1 mouse cellular context compared by ENCODE assay signal in genomic region chr5:125391609-125392008, GRCm38 (mm10).
TF ChIP-seq lines count a peak whose summit lies in the region.

No protein-coding gene starts in this region.

TF ChIP-seq in CH12.LX, 34 proteins besides CTCF, POLR2A, EP300 and RAD21 (continued from another document):
- peak; percentile 77 for TF ChIP-seq JUND (conservative IDR thresholded peaks at IDR 0.05; ENCODE audit: low read depth, low read length)
- peak; percentile 85 for TF ChIP-seq ZNF384 (IDR thresholded peaks at IDR 0.05; ENCODE audit: low read depth, low read length)
- TF ChIP-seq MEF2A (IDR thresholded peaks at IDR 0.05; ENCODE audit: borderline replicate concordance, low read depth, low read length): peak; percentile 99
- no peak for TF ChIP-seq USF1 (IDR thresholded peaks at IDR 0.05; ENCODE audit: low read depth, low read length)
- peak; percentile 83 for TF ChIP-seq MAFK (IDR thresholded peaks at IDR 0.05; ENCODE audit: insufficient replicate concordance, low read length)
- no peak for TF ChIP-seq GABPA (IDR thresholded peaks at IDR 0.05; ENCODE audit: insufficient replicate concordance, low read depth, low read length)
- peak; percentile 87 for TF ChIP-seq MAX (IDR thresholded peaks at IDR 0.05; ENCODE audit: low read length)
- TF ChIP-seq TBP (conservative IDR thresholded peaks at IDR 0.05; ENCODE audit: low read depth, low read length): peak; percentile 62; the same call in 1 of the 2 replicates
- TF ChIP-seq ETS1 (conservative IDR thresholded peaks at IDR 0.05; ENCODE audit: low read depth, low read length): peak; percentile 98
- no peak for TF ChIP-seq PAX5 (IDR thresholded peaks at IDR 0.05; ENCODE audit: low read length)
- TF ChIP-seq MYC (IDR thresholded peaks at IDR 0.05; ENCODE audit: low read depth, low read length): peak; percentile 81
- TF ChIP-seq E2F4 (IDR thresholded peaks at IDR 0.05; ENCODE audit: insufficient replicate concordance, low read depth, low read length): no peak
- peak; percentile 54; the same call in 1 of the 2 replicates for TF ChIP-seq MAZ (IDR thresholded peaks at IDR 0.05; ENCODE audit: low read depth, low read length)
- peak; percentile 89; the same call in 1 of the 2 replicates for TF ChIP-seq CHD2 (IDR thresholded peaks at IDR 0.05; ENCODE audit: low read length)
- peak; percentile 50; the same call in 1 of the 2 replicates for TF ChIP-seq UBTF (IDR thresholded peaks at IDR 0.05; ENCODE audit: low read depth, low read length)
- TF ChIP-seq POLR2AphosphoS2 (IDR thresholded peaks at IDR 0.05; ENCODE audit: low read depth, low read length): no peak
- TF ChIP-seq NRF1 (IDR thresholded peaks at IDR 0.05; ENCODE audit: low read depth, low read length): peak; percentile 31; the same call in 1 of the 2 replicates
- TF ChIP-seq USF2 (conservative IDR thresholded peaks at IDR 0.05; ENCODE audit: low read depth, low read length): no peak
- peak; percentile 79 for TF ChIP-seq RCOR1 (conservative IDR thresholded peaks at IDR 0.05; ENCODE audit: low read depth, low read length)
- TF ChIP-seq ZKSCAN1 (IDR thresholded peaks at IDR 0.05; ENCODE audit: borderline replicate concordance, low read depth, low read length): no peak
- TF ChIP-seq ELF1 (IDR thresholded peaks at IDR 0.05; ENCODE audit: low read depth, low read length): peak; percentile 67
- peak; percentile 88 for TF ChIP-seq SIN3A (IDR thresholded peaks at IDR 0.05; ENCODE audit: low read length)
- 0 out of 2 replicates have a peak, but pooled peaks have one; percentile 39 for TF ChIP-seq KAT2A (IDR thresholded peaks at IDR 0.05; ENCODE audit: insufficient replicate concordance, low read length)
- no peak for TF ChIP-seq ZC3H11A (IDR thresholded peaks at IDR 0.05; ENCODE audit: low read depth, low read length)
- TF ChIP-seq BHLHE40 (IDR thresholded peaks at IDR 0.05; ENCODE audit: low read depth, low read length): peak; percentile 97
- no peak for TF ChIP-seq ZMIZ1 (IDR thresholded peaks at IDR 0.05; ENCODE audit: low read depth, low read length)
- TF ChIP-seq NELFE (IDR thresholded peaks at IDR 0.05; ENCODE audit: low read depth, low read length): peak; percentile 43; the same call in 1 of the 2 replicates
- peak; percentile 32; the same call in 1 of the 2 replicates for TF ChIP-seq HCFC1 (IDR thresholded peaks at IDR 0.05; ENCODE audit: low read depth, low read length)
- peak; percentile 72 for TF ChIP-seq JUN (IDR thresholded peaks at IDR 0.05; ENCODE audit: insufficient read depth, low read depth, low read length)
- peak; percentile 89; the same call in 1 of the 2 replicates for TF ChIP-seq IRF4 (IDR thresholded peaks at IDR 0.05; ENCODE audit: low read depth, low read length)
- TF ChIP-seq MXI1 (IDR thresholded peaks at IDR 0.05; ENCODE audit: low read depth, low read length): peak; percentile 42; the same call in 1 of the 2 replicates
- peak; percentile 92 for TF ChIP-seq TCF12 (IDR thresholded peaks at IDR 0.05; ENCODE audit: low read depth, low read length)
TF ChIP-seq in CH12.LX: peak in this region for 24.
